Mouse (Mus musculus): ENCODE measurements around the gene Helz.

Gene Helz

DNA sequence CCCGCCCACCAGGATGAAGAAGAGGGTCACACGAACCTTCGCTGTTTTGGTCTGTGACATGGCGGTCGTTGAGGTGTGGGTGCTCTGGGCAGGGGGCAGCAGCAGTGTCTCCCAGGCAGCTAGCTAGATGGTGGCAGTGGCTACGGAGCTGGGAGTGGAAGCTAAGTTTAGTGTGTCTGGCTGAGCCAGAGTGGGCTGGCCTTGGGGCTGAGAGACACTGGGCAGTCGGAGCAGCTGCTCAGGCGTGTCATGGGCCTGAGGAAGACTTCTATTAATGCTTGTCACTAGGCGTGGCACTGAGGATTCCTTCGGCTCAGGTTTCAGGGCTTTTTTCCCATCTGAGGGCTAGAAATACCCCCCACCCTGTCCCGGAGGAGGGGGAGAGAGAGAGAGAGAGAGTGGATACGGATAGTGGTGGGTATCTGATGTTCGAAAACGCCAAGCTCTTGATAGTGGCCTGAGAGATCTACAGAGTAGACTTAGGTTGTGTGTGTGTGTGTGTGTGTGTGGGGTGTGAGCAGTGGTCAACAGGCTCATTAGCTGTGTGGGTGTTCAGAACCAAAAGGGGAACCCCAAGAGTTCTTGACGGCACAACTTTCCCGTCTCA is 168.7 kb downstream of the Helz start, which contains the start of gene Cacng1:
TSS of gene Cacng1 (minus strand) at position 191 of the 607 bp plus-strand sequence.
- in situ Hi-C loops (cut with MboI; ENCODE audit: low sequenced_read_pairs) = no loop called here

DNA sequence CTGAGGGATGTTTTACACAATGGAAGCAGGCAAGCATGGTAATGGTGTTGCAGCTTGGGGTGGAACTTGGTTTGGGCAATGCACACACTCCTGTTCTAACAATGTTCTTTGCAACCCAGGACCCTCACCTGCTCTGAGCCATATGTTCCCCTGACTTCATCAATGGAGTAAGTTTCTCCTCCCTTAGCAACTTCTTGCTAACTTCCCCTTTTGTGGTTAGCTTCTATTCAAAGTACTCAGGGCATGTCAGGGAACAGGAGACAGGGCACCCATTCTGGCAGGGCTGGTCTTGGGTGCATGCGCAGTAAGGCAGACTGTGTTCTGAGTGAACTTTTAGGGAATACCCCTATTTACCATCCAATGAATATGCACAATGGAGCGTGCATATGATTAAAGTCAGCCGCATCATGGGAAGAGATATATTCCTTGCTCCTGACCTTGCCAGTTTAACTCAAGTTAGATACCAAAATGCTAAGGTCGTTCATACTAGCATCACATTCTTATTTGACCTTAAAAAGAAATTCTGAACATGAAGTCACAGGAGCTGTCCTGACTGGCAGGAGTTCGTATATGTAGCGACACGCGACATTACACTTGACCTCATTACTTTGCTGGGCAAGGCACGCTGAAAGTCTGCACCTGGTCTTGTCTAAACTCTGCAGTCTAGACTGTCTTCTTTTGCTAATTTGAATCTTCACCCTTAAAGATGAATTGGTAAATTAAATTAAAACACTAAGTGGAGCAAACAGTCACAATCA is 172.7 kb downstream of the Helz start:
- in situ Hi-C loops (cut with MboI; ENCODE audit: low sequenced_read_pairs) = no loop called here

DNA sequence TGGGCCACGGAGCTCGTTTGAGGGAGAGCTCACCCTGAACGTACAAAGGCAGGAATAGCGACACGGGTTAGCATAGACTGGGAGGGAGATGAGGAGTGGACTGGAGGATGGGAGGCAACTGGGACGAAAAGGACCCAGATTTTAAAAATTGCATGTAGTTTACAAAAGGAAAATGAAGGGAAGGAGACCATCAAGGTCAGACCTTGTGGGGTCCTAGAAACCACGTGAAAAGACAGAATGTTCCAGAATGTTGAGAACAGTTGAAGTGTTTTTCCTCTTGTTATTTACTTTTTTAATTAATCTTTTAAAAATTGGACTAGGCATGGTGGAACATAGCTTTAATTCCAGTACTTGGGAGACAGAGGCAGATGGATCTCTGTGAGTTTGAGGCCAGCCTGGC is 173.3 kb downstream of the Helz start:
- in situ Hi-C loops (cut with MboI; ENCODE audit: low sequenced_read_pairs) = no loop called here

DNA sequence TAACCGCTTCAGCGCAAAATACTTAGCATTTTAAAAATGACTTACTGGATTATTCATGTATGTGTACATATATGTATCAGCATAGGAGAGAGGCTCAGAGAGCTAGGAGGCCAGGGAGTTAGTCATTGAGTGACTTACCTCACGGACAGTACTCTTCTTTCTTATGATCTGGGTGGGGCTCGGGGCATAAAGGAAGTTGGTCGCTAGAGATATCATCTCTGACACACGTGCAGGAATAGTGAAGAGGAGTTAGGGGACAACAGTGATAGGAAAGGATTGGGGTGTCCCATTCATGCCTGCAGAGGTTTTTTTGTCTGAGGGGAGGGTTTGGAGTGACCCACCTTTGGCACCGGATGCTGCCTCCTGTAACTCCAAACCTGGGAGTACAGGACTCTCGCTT is 176.9 kb downstream of the Helz start:
- in situ Hi-C loops (cut with MboI; ENCODE audit: low sequenced_read_pairs) = no loop called here

DNA sequence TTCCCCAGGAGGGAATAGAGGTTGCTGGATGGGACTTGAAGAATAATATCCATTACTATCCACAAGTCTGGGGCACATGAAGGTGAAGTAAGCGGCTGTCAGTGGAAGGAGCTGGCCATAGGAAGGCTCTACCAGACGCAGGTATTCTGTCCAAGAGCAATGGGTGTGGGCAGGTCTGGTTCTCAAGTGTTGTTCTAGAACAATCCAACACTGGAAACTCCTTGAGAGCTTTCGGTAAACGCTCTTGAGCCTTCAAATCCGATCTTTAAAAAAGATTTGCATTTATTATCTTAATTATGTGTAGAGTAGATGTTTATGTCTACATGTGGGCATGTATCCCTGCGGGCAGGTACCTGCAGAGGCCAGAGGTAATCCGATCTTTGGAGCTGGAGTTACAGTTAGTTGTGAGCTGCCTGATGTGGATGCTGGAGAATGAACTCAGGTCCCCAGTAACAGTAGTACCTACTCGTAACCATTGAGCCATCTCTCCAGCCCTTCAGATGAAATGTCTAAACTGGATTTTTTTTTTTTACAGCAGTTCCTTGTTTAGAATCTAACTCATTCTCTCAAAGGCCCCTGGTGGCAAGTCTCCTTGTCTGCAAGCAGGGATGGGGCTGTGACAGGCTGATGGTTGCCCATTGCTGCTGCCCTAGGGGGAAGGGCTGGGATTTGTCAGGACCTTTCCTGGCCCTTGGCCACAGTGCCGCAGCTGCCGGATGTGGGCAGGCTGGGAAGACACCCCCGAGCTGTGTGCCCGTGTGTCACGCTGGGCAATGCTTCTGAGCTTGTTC is 180.5 kb downstream of the Helz start:
- in situ Hi-C loops (cut with MboI; ENCODE audit: low sequenced_read_pairs) = no loop called here

DNA sequence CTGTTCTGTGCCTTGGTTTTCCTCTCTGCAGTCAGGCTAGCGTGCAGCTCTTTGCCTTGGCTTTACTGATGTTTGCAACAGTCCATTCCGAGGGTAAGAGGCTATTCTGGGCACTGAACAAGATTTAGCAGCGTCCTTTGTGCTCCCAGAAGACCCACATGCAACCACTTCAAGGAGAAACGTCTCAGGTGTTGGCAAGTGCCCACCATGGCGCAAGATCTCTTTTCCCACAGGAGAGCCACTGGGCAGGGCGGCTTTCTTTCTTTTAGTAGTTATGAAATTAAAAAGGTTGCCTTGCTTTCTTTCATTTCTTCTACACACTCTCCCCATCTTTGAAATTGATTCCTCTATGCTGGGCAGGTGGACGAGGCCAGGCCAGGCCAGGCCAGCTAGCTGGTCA is 181.4 kb downstream of the Helz start:
- in situ Hi-C loops (cut with MboI; ENCODE audit: low sequenced_read_pairs) = no loop called here

DNA sequence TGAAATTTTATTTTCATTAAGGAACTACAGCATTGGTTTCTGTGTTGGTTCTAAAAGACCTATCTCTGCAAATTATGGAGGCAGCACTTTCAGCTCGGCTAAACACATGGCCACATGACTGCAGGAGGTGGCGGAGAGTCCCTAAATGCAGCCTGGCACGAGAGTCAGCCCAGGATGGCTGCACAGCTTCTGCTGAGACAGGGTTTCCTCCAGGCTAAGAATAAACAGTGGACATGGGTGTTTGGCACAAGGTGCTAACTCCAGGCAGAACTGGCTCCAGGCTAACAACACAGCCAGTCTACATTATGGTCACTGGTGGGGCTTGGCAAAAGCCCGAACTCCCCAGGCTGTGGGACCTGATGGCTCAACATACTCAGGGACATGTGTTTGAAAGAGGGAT is 183.2 kb downstream of the Helz start:
- in situ Hi-C loops (cut with MboI; ENCODE audit: low sequenced_read_pairs) = no loop called here

DNA sequence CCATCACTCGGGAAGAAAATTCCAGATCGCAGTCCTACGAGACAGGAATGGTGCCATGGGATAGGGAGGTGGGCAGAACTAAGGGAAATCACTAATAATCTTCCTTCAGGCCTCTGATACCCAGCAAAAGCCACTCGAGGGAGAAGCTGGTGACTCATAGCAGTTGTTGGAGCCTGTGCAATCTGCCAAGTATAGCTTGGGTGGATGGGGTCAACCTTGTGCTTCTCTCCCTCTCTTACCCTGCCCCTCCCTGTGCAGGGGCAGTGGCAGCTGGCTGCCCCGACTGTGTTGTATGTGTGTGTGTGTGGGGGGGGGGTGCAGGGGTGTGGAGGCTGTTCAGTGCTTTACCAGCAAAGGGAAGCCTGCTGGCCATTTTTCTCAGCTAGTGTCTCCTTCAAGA is 183.8 kb downstream of the Helz start:
- in situ Hi-C loops (cut with MboI; ENCODE audit: low sequenced_read_pairs) = no loop called here

DNA sequence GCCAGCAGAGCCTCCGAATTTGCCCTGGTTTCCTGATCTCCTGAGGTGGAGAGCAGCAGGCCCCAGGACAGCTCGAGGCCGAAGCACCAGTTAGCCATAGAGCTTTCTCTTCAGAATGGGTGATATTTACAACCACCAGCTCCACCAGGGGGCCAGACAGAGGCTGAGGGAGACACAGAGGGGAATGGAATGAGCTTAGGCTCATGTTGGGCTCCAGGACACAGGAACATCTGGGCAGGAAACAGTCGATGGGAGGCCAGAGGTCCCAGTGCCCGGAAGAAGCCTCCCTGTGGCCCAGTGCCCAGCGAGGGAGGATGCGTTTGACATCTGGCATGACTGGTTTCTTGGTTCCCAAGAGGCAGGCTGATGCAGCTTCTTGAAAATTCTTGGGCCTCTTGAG is 186.4 kb downstream of the Helz start:
- in situ Hi-C loops (cut with MboI; ENCODE audit: low sequenced_read_pairs) = no loop called here

DNA sequence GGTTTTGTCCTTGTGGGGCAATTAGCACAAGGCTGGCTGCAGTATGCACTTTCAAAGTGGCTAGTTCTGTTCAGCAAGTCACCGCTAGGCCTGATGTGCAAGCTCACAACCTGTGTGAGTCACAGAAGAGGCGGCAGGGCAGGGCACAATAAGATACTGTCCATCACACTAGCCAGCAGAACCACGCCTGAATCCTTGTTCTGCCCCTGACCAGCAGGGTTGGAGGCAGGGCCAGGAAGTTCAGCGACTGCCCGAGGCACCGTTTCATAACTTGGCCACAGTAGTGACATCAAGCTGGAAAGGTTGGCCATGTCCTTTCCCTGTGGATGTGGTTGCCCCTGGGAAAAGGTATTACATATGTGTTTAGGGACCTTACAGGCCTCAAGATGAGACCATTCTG is 190.2 kb downstream of the Helz start:
- in situ Hi-C loops (cut with MboI; ENCODE audit: low sequenced_read_pairs) = no loop called here

DNA sequence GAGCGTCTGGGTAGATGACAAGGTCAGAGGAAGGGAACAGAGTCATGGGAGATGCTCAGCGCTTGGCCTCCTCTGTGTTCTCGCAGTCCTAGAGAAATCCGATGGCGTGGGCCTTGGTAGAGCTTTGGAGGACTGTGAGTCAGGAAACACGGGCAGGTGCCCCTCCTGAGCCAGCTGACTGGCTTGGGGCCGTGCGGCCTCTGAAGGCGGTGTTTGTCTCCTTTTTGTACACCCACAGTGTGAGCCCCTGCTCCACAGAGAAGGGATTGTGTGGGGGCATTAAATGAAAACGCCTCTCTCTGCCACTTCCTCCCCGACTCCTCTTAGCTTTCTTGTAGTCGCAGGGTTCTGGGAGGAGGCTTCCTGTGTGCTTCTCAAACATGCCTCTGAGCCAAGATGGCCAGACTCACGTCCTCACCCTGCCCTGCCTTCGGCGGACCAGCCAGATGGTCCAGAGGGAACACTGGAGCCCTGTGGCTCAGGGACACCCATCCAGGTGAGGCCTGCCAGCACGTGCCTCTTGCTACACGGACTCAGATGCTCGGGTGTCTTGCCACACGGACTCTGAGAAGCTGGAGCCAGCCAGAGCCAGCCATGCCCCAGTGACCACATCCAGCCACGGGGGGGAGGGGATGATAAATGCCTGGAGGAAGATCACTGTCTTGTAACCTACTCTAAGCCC is 190.8 kb downstream of the Helz start:
- in situ Hi-C loops (cut with MboI; ENCODE audit: low sequenced_read_pairs) = no loop called here

DNA sequence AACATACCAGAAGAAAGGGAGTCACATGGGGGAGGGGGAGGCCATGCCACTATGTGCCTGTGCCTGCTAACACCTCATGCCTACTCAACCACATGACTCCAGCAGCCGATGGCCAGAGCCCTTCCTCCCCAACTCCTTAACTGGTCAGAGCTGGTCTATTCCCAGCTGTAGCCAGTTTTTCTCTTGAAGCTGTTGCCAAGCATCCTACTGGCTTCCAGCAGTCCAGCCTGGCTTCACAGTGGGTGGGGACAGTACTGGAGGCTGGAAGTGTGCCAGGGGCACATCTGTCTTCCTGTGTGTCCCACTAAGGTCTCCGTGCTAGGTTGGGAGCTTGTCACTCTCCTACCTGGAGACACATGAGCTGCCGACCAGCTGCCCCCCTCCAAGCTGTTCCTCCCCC is 195.4 kb downstream of the Helz start:
- in situ Hi-C loops (cut with MboI; ENCODE audit: low sequenced_read_pairs) = no loop called here

Measured in CH12F3 (cell line).